Mouse (Mus musculus) B cell, adult 67 days (primary cell): ENCODE data around the gene Myh9. TPM values are rescaled to one million over a fixed set of nuclear protein-coding genes. Genes with fewer than 3 reads are reported as not detected.

ENCODE experiments used
- total RNA-seq, 2 experiments: library from RNA; stranded (reverse); gene quantifications; 4 replicates each; pipeline ENCODE4 v1.2.4; 2023

Myh9 gene
- 100 to 1,000 TPM; 792 to 824 TPM for total RNA-seq

GRCm38 (mm10) chr15:77842047-77842843 is at the start of gene Myh9:
TSS of gene Myh9 (minus strand) at chr15:77842175.

GRCm38 (mm10) chr15:77756848-77757247 is 85.1 kb downstream of the Myh9 start, which contains the start of gene Apol8:
TSS of gene Apol8 (minus strand) at chr15:77757003.

GRCm38 (mm10) chr15:77728739-77729138 is 113.2 kb downstream of the Myh9 start, which contains the start of gene Apol9b:
TSS of gene Apol9b (plus strand) at chr15:77729039.

Other genes with a start within 250 kb of the Myh9 start
- gene Apol10b, start 246.1 kb downstream of the Myh9 start, total RNA-seq: not detected
- not detected for gene Gm36245, start 242.9 kb downstream of the Myh9 start, total RNA-seq
- gene Apol11b, start 198.9 kb downstream of the Myh9 start, total RNA-seq: not detected
- under 1 TPM in 1 of 2 experiments, not detected in 1; 0.41 TPM for gene Apol7e, start 143.3 kb downstream of the Myh9 start, total RNA-seq
- gene Apol9b, start 113.1 kb downstream of the Myh9 start, total RNA-seq: not detected
- gene Apol8, start 85.2 kb downstream of the Myh9 start, total RNA-seq: 10 to 100 TPM; 10.8 to 14.3 TPM
- 10 to 100 TPM; 90.1 to 92.3 TPM for gene Txn2, start 86.8 kb upstream of the Myh9 start, total RNA-seq
- gene Foxred2, start 114.5 kb upstream of the Myh9 start, total RNA-seq: 10 to 100 TPM in 1 of 2 experiments, 1 to 10 TPM in 1; 9.3 to 10.2 TPM
- gene Eif3d, start 128.6 kb upstream of the Myh9 start, total RNA-seq: 100 to 1,000 TPM; 152 to 186 TPM